Mouse (Mus musculus): ENCODE measurements around the gene Olfr449. TPM values are rescaled to one million over a fixed set of nuclear protein-coding genes. Genes with fewer than 3 reads are reported as not detected.

The Olfr449 gene
- polyA plus RNA-seq, 1 experiment from 2014 or later, result not detected

DNA sequence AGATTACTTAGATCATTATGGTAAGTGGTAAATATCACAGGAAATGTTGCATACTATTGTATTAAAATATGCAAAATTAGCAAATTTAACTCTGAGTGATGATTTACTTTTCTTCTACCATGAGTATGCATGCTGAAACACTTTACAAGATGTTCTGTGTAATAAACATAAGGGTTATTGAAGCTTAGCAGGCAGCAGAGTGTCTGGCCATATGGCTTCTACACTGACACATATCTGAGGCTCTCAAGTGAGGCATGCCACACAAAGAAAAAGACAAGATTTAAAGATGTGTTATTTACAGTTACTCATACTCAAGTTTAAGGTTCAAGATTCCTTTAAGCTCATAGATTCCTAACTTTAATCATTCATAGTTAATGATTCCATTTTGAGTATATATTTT, 42.1 kb downstream of the Olfr449 start:
- no peaks in the 10 kb centered on the region for H3K9me3 ChIP-seq (ENCODE audit: control insufficient read depth, low read length)
- H3K36me3 ChIP-seq (ENCODE audit: control insufficient read depth, insufficient read depth, low read length), result no peaks in the 10 kb centered on the region
- no peak for DNase-seq (ENCODE audit: low spot score)
- no peak overlapping the region for H3K4me2 ChIP-seq (ENCODE audit: low read depth, low read length, severe bottlenecking)
- H3K4me3 ChIP-seq (ENCODE audit: low read depth, low read length), result no peak overlapping the region
- no peaks in the 10 kb centered on the region for H3K4me1 ChIP-seq (replicated peaks; ENCODE audit: control insufficient read depth, insufficient read depth, low read length)
- H3K9ac ChIP-seq (ENCODE audit: low read length), result no peak overlapping the region
- no peaks in the 10 kb centered on the region for H3K27me3 ChIP-seq (ENCODE audit: control insufficient read depth, insufficient read depth, low read length)
- ATAC-seq (replicated peaks; ENCODE audit: low FRiP score), result no peak
- H3K27ac ChIP-seq (ENCODE audit: low read depth, low read length), result no peak overlapping the region

Other genes starting within 250 kb of the Olfr449 start
- not detected in 2 replicates for gene Tcaf3, start 236.7 kb upstream of the Olfr449 start, polyA plus RNA-seq (2014; fragmentation: Nextera tagmentation; extraction: Ambion mirVana)
- gene Tcaf2, start 189.1 kb upstream of the Olfr449 start, polyA plus RNA-seq (2014; fragmentation: Nextera tagmentation; extraction: Ambion mirVana), result 1.4 and 2.1 TPM in 2 replicates
- 134 and 143 TPM in 2 replicates for gene Tcaf1, start 124.3 kb upstream of the Olfr449 start, polyA plus RNA-seq (2014; fragmentation: Nextera tagmentation; extraction: Ambion mirVana)
- gene Olfr453, start 95.0 kb upstream of the Olfr449 start, polyA plus RNA-seq (2014; fragmentation: Nextera tagmentation; extraction: Ambion mirVana), result not detected in 2 replicates
- gene Olfr38, start 78.0 kb upstream of the Olfr449 start, polyA plus RNA-seq (2014; fragmentation: Nextera tagmentation; extraction: Ambion mirVana), result not detected in 2 replicates
- gene Olfr452, start 49.3 kb upstream of the Olfr449 start, polyA plus RNA-seq (2014; fragmentation: Nextera tagmentation; extraction: Ambion mirVana), result not detected in 2 replicates
- gene Olfr450, start 22.4 kb upstream of the Olfr449 start, polyA plus RNA-seq (2014; fragmentation: Nextera tagmentation; extraction: Ambion mirVana), result not detected in 2 replicates
- gene Olfr448, start 56.1 kb downstream of the Olfr449 start, polyA plus RNA-seq (2014; fragmentation: Nextera tagmentation; extraction: Ambion mirVana), result not detected in 2 replicates
- not detected in 2 replicates for gene Olfr447, start 74.5 kb downstream of the Olfr449 start, polyA plus RNA-seq (2014; fragmentation: Nextera tagmentation; extraction: Ambion mirVana)
- gene Olfr446, start 87.0 kb downstream of the Olfr449 start, polyA plus RNA-seq (2014; fragmentation: Nextera tagmentation; extraction: Ambion mirVana), result not detected in 2 replicates
- not detected in 2 replicates for gene Olfr444, start 114.7 kb downstream of the Olfr449 start, polyA plus RNA-seq (2014; fragmentation: Nextera tagmentation; extraction: Ambion mirVana)

All from forebrain, embryonic 11.5 days (tissue).